Mouse (Mus musculus) erythroid progenitor cell, adult 5-6 weeks (primary cell): ENCODE measurements around the gene Khdrbs2. TPM values are rescaled to one million over a fixed set of nuclear protein-coding genes. Genes with fewer than 3 reads are reported as not detected.

Source experiments
- ATAC-seq: replicated peaks from 2 replicates; pipeline ENCODE4 v1.8.0; 2016; ENCODE audit warnings: moderate number of reproducible peaks, mild to moderate bottlenecking, moderate TSS enrichment, inconsistent platforms; ENCODE audit not compliant: poor library complexity, low FRiP score, severe bottlenecking
- total RNA-seq, 2 experiments: library from RNA; stranded (forward) in 1 of 2; stranded (reverse) in 1 of 2; fragments of 150-400 nt in 1 of 2; fragments of 186-747, 209-891 nt in 1 of 2; gene quantifications; 2 replicates each; pipeline versions ENCODE4 v1.2.3 to v1.2.4; 2015 to 2017; ENCODE audit warnings: low replicate concordance in 2 of 2

Khdrbs2 gene
- total RNA-seq (2015; ENCODE audit: low replicate concordance) (not detected in 2 replicates), total RNA-seq (2017; ENCODE audit: low replicate concordance) (not detected in 2 replicates)

DNA sequence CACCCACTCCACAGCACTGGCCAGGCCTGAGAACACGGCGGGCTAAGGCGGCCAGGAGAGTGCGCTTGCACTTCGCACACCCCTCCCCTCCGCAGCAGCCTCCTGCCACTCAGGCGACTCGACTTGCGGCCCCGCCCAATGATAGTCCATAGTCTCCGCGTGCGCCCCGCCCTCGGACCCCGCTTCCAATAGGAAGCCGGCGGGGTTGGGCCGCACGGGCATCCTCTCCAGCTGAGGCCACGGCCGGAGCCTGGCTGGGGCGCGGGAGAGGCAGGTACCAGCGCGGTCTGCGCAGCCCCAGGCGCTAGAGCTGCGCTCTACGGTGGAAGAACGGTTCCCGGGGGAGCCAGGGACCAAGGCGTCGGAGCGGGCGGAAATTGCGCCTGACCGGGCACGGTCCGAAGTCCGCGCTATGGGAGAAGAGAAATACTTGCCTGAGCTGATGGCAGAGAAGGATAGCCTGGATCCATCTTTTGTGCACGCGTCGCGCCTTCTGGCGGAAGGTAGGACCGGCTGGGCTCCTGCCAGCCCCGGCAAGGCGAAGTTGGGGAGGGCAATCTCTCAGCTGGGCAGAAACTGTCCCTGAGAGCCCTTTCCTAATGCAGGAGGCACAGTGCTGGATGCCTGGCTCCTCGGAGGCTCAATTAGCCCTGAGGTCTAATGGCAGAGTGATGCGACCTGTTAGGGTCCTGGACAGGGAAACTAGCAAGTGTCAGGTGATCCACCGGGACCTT is at the start of gene Khdrbs2:
Khdrbs2 (plus strand) TSS at position 209 of the 734 bp plus-strand sequence.
- ATAC-seq: no peak

GRCm38 (mm10) chr1:32174566-32174965 is 2.1 kb downstream of the Khdrbs2 start:
- no peak for ATAC-seq

DNA sequence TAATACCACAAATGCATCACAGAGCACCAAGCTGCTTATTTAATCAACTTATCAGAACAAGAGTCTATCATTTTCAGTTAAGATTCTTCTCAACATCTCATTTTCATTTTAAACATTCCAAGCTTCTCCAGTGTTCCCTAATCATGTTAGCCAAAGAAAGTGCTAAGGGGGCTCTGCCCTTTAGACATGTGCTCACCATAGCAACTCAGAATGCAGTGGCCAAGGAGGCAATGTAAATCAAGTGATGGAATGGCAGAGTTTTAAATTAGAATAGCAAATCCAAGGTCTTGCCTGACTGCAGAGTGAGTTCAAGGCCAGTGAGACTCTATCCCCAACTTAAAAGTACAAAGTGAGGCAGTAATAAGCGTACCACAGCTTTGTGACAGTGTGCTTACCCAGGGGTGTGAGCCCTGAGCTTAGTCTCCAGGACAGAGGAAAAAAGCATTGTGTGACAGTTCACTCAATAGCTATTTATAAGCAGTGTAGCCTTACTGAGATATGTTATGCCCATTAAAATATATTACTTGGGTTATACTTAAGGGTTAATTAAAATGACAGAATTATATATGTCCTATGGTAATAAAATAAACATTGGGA is 27.2 kb downstream of the Khdrbs2 start:
- ATAC-seq: no peak

DNA sequence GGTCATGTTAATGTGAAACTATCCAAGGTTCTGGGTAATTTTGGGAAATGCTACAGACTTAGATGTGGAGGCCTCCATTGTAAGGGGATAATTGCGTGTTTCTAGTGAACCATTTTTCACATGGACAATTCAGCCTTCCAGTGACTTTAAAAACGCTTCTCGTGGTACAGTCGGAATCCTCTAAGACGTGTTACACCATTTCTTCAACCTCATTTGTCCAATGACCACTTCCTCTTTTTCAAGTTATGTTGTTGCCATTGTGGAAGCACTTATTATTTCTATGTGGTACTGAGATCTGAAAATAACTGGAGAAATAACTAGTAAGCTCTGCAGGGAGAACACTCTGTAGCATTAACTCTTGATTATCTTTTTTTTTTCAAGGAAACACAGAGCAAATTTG is 75.9 kb downstream of the Khdrbs2 start:
- no peak for ATAC-seq

- no peak for ATAC-seq
Observed at GRCm38 (mm10) chr1:32249602-32250001, 77.1 kb downstream of the Khdrbs2 start.

- ATAC-seq: no peak
Observed at GRCm38 (mm10) chr1:32250337-32250736, 77.8 kb downstream of the Khdrbs2 start.

DNA sequence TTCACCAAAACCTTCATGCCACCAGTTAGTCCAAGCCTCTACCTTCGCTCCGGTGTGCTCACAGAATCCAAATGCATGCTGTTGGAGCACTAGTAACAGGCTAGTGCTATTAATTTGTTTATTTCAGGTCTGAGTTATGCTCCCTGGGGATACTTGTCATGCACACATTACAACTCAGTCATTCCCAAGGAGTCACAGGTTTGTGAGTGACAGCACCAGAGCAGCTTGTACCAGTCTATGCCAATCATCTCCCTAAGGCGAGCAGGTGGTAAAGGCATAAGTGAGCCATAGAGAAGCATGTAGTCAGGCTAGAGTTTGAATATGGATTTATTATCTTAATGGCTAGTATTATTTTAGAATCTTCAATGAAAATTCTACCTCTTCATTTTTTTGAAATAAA is 86.4 kb downstream of the Khdrbs2 start:
- ATAC-seq: no peak

DNA sequence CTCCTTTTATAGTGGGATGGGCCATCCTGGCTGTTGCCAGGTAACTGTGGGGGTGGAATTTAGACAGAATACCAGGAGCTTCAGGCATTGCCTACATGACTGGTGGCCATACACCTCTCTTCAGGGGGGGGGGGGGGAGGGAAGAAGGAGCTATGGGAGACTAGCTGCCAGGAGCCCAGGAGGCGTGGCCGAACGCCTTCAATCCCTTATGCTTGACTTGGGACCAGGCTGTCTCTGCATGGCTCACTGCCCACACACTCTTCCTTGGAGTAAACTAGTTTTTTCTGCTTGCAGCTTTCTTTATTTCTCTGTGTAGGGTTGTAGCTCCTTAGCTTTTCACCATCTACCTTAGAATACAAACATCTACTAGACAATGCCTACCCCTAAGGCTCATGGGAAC is 98.0 kb downstream of the Khdrbs2 start:
- ATAC-seq: no peak

GRCm38 (mm10) chr1:32294702-32295101 is 122.2 kb downstream of the Khdrbs2 start:
- ATAC-seq: no peak

GRCm38 (mm10) chr1:32301391-32301790 is 128.9 kb downstream of the Khdrbs2 start:
- no peak for ATAC-seq

DNA sequence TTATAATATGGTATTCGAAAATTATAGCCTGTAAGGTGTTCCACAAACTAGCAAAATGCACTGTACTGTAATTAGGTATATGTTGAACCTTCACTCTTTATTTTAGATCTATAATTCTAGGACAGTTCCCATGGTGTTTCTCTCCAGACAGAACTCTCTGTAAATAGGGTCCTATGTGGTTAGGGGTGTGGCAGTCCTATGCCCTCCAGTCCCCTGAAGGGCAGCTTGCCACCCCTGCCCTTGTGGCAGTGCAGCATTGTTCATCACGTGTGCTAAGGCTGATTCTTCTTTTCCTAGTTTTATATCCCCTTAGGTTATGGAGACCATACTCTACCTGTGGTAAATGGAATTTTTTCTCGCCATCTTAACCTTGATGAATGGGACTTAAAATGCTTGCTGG is 136.6 kb downstream of the Khdrbs2 start:
- ATAC-seq: no peak

DNA sequence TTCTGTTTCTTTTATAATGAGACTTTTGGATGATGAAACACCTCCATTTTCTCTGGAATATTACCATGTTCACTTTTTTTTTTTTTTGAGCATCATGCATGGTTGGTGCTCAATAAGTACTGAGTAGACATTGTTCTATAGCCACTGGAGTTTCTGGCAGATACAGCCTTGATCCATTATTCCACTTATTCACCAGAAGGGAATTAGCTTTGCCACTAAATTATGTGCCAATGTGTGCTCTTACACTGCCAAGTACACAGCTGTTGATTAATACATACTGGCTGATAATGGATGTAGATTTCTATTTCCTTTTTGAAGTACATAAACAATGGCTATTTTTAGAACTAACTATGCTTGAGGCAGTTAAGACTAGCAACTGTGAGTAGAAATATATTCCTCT is 137.1 kb downstream of the Khdrbs2 start:
- no peak for ATAC-seq

- ATAC-seq: no peak
Observed at GRCm38 (mm10) chr1:32339108-32339507, 166.6 kb downstream of the Khdrbs2 start.

DNA sequence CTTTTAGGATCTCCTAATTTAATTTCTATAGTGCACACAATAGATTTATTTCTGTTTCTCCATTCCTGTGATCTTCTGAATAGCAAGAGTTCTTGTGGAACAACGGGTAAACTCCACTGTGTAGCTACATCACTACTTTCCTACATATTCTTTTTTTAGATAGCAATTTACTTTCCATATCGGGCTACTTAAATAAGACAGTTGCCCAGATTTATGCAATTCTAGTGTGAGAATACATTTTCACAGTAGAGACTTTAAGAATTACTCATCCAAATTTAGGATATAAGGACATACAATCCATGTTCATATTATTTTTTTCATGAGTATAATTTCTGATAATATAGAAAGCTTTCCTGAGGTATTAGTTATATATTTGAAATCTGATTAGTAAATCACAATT is 175.0 kb downstream of the Khdrbs2 start:
- ATAC-seq: no peak

GRCm38 (mm10) chr1:32352076-32352475 is 179.6 kb downstream of the Khdrbs2 start:
- ATAC-seq: no peak

- ATAC-seq: no peak
Observed at GRCm38 (mm10) chr1:32363539-32363938, 191.0 kb downstream of the Khdrbs2 start.

- no peak for ATAC-seq
Observed at GRCm38 (mm10) chr1:32397553-32397952, 225.0 kb downstream of the Khdrbs2 start.

DNA sequence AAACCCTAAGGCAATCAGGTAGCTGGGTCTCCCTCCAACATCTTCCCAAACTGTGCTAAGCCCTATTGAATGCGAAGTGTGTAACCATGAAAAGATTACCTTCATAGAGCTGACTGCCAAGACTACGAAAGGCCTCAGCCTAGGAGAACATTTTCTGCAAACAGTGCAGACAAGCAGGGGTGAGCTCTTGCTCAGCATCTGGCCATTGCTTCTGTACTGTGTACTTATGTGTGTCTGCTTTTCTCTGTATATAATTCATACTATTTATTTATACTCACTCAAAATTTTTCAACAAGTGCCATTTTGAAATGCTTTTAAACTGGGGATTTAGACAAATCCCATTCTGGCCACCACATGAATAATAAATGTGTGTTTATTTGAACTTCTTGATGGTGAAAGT is 235.1 kb downstream of the Khdrbs2 start:
- ATAC-seq: no peak

DNA sequence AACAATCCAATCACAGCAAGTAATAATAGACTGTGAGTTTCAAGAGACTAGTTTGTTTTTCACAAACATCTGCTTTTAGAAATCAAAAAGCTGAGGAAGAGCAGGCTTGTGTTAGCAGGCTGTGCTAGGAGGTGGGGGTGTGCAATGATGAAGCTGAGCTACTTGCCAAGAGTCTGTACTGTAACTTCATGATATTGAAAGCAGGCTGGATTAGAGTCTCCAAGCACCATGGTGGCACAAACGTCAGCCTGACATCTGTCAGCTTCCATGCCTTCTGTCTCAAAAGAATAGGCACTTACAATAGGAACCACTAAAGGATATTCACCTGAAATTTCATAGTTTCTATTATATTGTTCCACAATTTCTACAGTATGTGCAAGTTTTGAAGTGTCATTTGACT is 255.9 kb downstream of the Khdrbs2 start:
- no peak for ATAC-seq

DNA sequence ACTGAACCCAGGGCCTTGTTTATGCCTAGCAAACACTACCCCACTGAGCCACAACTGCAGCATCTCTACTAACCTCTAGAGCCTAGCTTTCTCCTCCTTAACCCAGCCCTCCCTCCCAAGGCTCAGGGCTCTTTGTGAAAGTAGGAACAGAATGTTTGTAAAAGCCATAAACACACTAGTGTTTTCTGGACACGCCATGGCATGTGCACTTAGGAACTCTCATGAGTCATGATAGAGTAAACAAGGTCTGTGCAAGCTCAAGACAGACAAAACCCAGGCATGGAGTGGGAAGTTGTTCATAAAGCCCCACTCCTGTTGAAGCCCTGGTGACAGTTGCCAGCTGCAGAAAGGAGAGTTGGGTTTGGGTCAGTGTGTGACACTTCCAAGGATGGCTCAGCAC is 257.0 kb downstream of the Khdrbs2 start:
- no peak for ATAC-seq

GRCm38 (mm10) chr1:32430516-32430915 is 258.0 kb downstream of the Khdrbs2 start:
- no peak for ATAC-seq

GRCm38 (mm10) chr1:32433118-32433517 is 260.6 kb downstream of the Khdrbs2 start:
- no peak for ATAC-seq
